Mouse (Mus musculus) liver, adult 2 months (tissue): ENCODE data around the gene Clec16a.

ENCODE experiments used
- CTCF ChIP-seq: fragments of 200-500 bp; IDR thresholded peaks from 2 replicates; pipeline ENCODE4 v1.5.1; 2011; ENCODE audit warnings: low read depth, low read length, control low read depth
- POLR2A ChIP-seq: fragments of 200-500 bp; IDR thresholded peaks from 2 replicates; pipeline ENCODE4 v1.6.1; 2011; ENCODE audit warnings: low read length, control low read depth; ENCODE audit not compliant: insufficient read depth; ENCODE audit errors: extremely low read depth

- TF ChIP-seq POLR2A, result no peak
- no peak for TF ChIP-seq CTCF
Measured at GRCm38 (mm10) chr16:10739854-10740398, 194.8 kb downstream of the Clec16a start.
